Mouse (Mus musculus) embryonic facial prominence, embryonic 14.5 days (tissue): Measurements from ENCODE around the gene Acot7. TPM values are rescaled to one million over a fixed set of nuclear protein-coding genes. Genes with fewer than 3 reads are reported as not detected.

Source experiments
- ATAC-seq: fragments of 200-750 bp; cut with Nextera tagmentation; 2 replicates; pipeline ENCODE4 v1.8.0; 2017; ENCODE audit warnings: low read depth, moderate number of reproducible peaks, moderate TSS enrichment
- DNase-seq: peaks from one replicate; pipeline ENCODE4 v3.0.0-alpha.2; 2015; ENCODE audit warnings: low spot score
- H3K27ac ChIP-seq: fragments of 300-500 bp; sonication (generic); replicated peaks from 2 replicates; pipeline ENCODE4 v1.5.1; 2014; ENCODE audit warnings: low read depth, mild to moderate bottlenecking, low read length, moderate library complexity
- H3K27me3 ChIP-seq: fragments of 300-500 bp; sonication (generic); replicated peaks from 2 replicates; pipeline ENCODE4 v1.6.1; 2014; ENCODE audit warnings: low read length; ENCODE audit not compliant: control insufficient read depth, insufficient read depth
- H3K36me3 ChIP-seq: fragments of 300-500 bp; sonication (generic); 2 replicates; pipeline ENCODE4 v1.6.1; 2014; ENCODE audit warnings: low read length, mixed read lengths; ENCODE audit not compliant: control insufficient read depth, insufficient read depth
- H3K4me1 ChIP-seq: fragments of 300-500 bp; sonication (generic); 2 replicates; pipeline ENCODE4 v1.6.1; 2014; ENCODE audit warnings: antibody characterized with exemption, low read length; ENCODE audit not compliant: control insufficient read depth, insufficient read depth
- H3K4me2 ChIP-seq: fragments of 300-500 bp; sonication (generic); 2 replicates; pipeline ENCODE4 v1.6.1; 2014; ENCODE audit warnings: low read depth, mild to moderate bottlenecking, low read length, moderate library complexity, mixed read lengths
- H3K4me3 ChIP-seq: fragments of 300-500 bp; sonication (generic); 2 replicates; pipeline ENCODE4 v1.5.1; 2014; ENCODE audit warnings: low read depth, mild to moderate bottlenecking, low read length
- H3K9ac ChIP-seq: fragments of 300-500 bp; sonication (generic); 2 replicates; pipeline ENCODE4 v1.6.1; 2014; ENCODE audit warnings: low read depth, mild to moderate bottlenecking, low read length, moderate library complexity, mixed read lengths
- H3K9me3 ChIP-seq: fragments of 300-500 bp; sonication (generic); 2 replicates; pipeline ENCODE4 v1.6.1; 2016; ENCODE audit warnings: low read length; ENCODE audit not compliant: control insufficient read depth
- WGBS: fragments of 180-500 bp; shearing (Covaris S2); extraction: QIAGEN DNeasy Blood & Tissue Kit; methylation state at CpG from one replicate; pipeline ENCODE4 v1.1.7; 2014; 5-methylcytosine and 5-hydroxymethylcytosine counted together
- polyA plus RNA-seq: library from polyadenylated mRNA; unstranded; fragments of >200 nt; fragmentation: Nextera tagmentation; extraction: Ambion mirVana; gene quantifications from 2 replicates; pipeline ENCODE4 v1.2.1, GENCODE M21; 2014

The Acot7 gene
- polyA plus RNA-seq, 1 experiment from 2014 or later, result 71.8 TPM

DNA sequence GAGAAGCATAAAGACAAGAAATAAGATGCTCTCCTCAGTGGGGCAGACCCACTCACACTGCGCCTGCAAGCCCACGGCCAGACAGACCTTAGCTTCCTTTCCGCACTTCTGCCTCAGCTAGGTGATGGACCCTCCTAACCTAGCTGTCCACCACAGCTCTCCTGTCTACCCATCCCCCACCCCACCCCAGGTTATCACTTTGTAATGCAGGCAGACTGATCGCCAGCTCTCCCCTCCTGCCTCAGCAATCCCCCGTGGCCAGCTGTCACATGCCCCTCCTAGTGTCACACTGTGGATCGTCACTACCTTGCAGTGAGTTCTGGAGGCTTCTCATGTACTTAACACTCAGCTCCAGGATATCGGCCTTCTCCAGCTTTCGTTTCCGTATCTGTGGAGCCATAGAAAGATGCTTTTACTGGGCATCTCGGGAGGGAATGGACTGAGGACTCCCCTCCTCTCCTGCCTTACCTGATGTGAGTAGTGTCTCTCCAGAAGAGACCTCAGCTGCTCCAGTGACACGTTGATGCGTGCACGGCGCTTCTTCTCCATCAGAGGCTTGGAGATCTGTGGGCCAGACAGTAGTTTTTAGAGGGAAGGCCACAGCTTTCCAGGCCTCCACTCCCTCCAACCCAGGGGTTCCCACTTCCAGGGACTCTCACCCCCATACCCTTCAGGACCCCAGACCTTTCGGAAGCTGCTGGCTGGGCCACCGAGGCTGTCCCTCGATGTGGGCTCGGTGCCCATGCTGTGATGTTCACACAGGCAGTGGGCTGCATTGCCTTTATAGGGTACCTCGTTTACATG, 109.6 kb downstream of the Acot7 start:
- H3K36me3 ChIP-seq, result no peaks in the 10 kb centered on the region
- peaks cover 16% of the 10 kb centered on the region for H3K4me1 ChIP-seq
- H3K9me3 ChIP-seq, result no peaks in the 10 kb centered on the region
- no peak for ATAC-seq
- no peak for DNase-seq
- no peak overlapping the region for H3K4me2 ChIP-seq
- no peak overlapping the region for H3K4me3 ChIP-seq
- peaks cover 93% of the 10 kb centered on the region for H3K27me3 ChIP-seq
- no peak overlapping the region for H3K27ac ChIP-seq
- H3K9ac ChIP-seq, result no peak overlapping the region
- 15% methylated on average over 18 of the region's 19 CpGs for WGBS

DNA sequence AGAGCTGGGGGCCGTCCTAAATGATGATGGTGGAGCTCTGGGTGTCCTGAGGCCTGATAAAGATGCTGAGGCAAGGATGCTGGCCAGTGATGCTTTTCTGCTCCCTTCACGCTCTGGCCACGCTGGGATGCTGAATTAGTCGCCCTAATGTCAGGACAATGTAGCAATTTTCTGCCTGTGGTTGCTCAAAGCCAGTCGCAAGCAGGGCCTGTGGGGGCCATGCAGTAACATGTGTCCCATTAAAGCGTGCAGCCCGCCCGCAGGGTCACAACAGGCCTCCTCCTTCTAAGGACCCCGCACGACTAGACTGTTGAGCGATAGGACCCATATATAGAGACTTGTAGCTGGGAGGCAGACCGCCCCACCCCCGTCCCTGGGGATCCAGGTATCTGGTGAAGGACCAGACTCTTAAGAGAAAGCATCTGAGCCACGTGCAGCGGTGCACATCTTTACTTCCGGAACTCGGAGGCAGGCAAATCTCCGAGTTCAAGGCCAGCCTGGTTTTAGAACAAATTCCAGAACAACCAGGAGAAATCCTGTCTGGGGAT, 110.5 kb downstream of the Acot7 start:
- H3K27ac ChIP-seq, result no peak overlapping the region
- peaks cover 10% of the 10 kb centered on the region for H3K4me1 ChIP-seq
- no peak overlapping the region for H3K4me2 ChIP-seq
- DNase-seq (no peak), ATAC-seq (no peak)
- H3K9me3 ChIP-seq, result no peaks in the 10 kb centered on the region
- WGBS, result 33% methylated on average over 18 of the region's 18 CpGs
- H3K27me3 ChIP-seq, result peaks cover 93% of the 10 kb centered on the region
- no peaks in the 10 kb centered on the region for H3K36me3 ChIP-seq
- H3K9ac ChIP-seq, result no peak overlapping the region
- H3K4me3 ChIP-seq, result no peak overlapping the region

DNA sequence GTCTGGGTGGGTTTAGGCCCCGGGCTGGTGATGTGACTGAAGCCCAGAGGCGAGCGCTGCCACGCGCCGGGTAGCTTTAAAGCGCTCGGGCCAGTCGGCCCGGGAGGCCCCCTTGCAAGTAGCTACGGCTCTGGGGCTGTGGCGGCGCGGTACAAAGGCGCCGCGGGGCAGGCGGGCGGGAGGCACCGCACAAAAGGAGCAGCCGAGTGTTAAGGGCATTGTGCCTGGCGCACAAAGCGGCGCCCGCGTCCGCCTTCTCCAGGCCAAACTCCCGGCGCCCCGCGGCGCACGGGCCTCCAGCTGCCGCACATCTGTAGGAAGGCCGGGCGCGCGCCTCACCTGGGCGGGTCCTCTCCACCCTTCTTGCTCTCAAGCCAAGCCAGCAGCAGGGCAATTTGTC, 112.5 kb downstream of the Acot7 start:
- no peak for ATAC-seq
- Histone ChIP-seq H3K27ac (no peak overlapping the region), H3K9me3 (no peaks in the 10 kb centered on the region), H3K36me3 (no peaks in the 10 kb centered on the region), H3K27me3 (peaks cover 80% of the 10 kb centered on the region), H3K4me1 (peaks cover 10% of the 10 kb centered on the region), H3K9ac (peak overlapping the region; percentile 37; the same call in 1 of the 2 replicates), H3K4me2 (peak overlapping the region; percentile 54), H3K4me3 (peak overlapping the region; percentile 34)
- DNase-seq, result no peak
- 2% methylated on average over 14 of the region's 39 CpGs for WGBS

DNA sequence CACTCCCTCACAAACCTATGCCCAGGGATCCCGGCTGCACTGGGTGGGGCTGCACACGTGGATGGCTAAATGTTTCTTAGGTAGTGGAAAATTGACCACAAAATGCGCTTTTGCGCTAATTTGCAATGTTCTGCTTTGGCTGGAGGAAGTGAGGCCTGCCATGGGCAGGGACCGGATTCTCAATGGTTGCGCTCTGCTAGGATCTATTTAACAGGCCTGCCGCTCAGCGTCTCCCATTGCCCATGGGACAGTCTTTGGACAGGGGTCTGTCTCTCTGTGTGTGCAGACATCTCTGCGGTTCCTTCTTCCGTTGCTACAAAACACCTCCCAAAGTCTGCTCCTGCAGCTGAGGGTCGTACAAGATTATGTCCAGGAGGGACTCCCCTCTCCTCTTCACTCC, 113.1 kb downstream of the Acot7 start:
- WGBS, result 12% methylated on average over 11 of the region's 11 CpGs
- peak overlapping the region; percentile 54 for H3K4me2 ChIP-seq

DNA sequence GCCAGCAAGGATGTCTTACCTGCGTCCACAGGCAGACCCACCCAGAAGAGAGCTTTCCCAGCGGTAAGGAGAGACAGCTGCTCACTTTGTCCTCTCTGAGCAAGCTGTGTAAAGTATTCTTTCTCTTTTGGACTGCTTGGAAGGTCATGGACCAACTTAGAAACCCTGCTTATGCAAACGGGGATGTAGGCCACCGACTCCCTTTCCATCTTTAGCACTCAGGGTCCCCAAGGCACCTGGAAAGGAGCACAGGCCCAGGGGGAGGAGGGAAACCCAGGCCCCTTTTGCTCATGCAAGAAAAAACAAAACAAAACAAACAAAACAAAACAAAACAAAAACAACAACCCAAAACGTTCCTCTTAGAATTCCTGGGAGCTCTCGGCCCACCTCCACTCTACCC, 113.6 kb downstream of the Acot7 start, which contains the start of gene Hes3:
Hes3 (minus strand) TSS at position 101 of the 400 bp plus-strand sequence.
- Histone ChIP-seq H3K4me2 (peak within 1 kb of the TSS; percentile 54), H3K27me3 (peaks cover 68% of the 10 kb centered on the region), H3K4me1 (peaks cover 7% of the 10 kb centered on the region; the same call in 1 of the 2 replicates), H3K9ac (peak within 1 kb of the TSS; percentile 37; the same call in 1 of the 2 replicates), H3K9me3 (no peaks in the 10 kb centered on the region), H3K36me3 (no peaks in the 10 kb centered on the region), H3K27ac (no peak within 1 kb of the TSS), H3K4me3 (peak within 1 kb of the TSS; percentile 34)
- DNase-seq (no peak), ATAC-seq (no peak)
- 29% methylated on average over 6 of the region's 6 CpGs for WGBS

More for the DNA sequence above, 113.1 kb downstream of the Acot7 start:
- Histone ChIP-seq H3K9ac (no peak overlapping the region), H3K4me1 (peaks cover 9% of the 10 kb centered on the region), H3K36me3 (no peaks in the 10 kb centered on the region), H3K27ac (no peak overlapping the region), H3K4me3 (no peak overlapping the region; the same call in 1 of the 2 replicates), H3K27me3 (peaks cover 74% of the 10 kb centered on the region), H3K9me3 (no peaks in the 10 kb centered on the region)
- DNase-seq, result no peak
- ATAC-seq, result no peak

DNA sequence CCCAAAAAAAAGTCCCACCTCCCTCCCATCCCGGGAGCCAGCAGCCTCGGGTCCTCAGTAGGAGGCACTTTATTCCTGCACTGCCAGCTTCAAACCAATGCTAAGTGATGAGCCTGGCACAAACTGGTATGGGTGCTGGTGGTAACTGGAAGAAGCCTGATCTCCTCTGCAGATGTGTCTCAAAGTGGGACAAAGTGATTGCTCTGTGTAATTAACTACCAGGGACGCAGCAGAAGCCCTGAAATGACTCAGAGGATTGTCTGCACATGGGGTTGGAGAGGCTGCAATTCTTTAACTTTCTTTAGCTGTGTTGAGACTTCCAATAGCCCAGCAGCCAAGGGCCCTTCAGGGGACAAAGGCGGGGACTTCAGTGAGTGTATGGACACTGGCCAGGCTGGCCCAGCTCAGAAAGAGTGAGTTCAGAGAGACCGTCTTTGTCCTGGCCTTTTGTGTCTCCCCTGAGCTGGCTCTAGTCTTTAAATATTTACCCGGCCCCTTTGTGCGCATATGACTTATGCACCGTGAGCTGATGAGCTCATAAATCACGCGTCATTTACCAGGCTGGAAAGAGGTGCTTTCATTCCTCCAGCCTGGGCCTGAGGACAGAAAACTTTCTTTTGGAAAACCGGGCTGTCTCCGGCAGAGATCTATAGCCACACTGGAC, 114.3 kb downstream of the Acot7 start:
- Histone ChIP-seq H3K4me1 (peaks cover 7% of the 10 kb centered on the region; the same call in 1 of the 2 replicates), H3K9me3 (no peaks in the 10 kb centered on the region), H3K27ac (no peak overlapping the region), H3K27me3 (peaks cover 62% of the 10 kb centered on the region), H3K4me3 (no peak overlapping the region), H3K4me2 (no peak overlapping the region), H3K36me3 (no peaks in the 10 kb centered on the region), H3K9ac (no peak overlapping the region)
- DNase-seq (no peak), ATAC-seq (no peak)
- WGBS, result 26% methylated on average over 12 of the region's 12 CpGs

DNA sequence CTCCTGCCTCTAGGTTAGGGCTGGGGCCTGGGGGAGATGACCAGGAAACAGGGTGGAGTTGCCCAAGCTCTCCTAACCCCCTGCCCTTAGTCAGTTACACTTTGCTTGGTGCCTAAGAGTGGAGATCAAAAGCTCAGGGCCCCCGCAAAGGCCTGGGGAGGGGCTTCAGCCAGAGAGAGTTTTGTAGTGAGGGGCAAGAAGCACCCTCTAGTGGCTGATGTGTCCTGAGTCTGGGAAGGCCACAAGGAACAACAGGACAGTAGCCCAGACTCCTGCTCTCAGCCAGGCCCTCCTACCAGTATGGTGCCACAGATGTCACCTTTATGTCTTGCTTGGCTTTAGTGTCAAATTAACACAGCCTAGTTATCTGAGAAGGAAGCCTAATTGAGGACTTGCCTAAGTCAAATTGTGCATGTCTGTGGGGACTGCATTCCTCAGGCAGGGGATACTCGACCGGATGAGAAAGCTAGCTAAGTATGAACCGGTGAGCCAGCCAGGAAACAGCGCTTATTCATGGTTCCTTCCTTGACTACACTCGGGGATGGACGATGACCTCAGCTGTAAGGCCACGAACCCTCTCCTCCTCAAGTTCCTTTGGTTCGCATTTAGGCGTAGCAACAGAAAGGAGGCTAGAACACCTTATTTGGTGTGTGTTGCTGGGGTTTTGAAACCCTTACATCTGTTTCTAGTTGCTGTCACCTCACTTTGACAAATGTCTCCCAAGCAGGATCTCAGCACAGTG, 116.4 kb downstream of the Acot7 start:
- H3K4me2 ChIP-seq, result no peak overlapping the region
- DNase-seq, result no peak
- H3K27ac ChIP-seq, result no peak overlapping the region
- no peaks in the 10 kb centered on the region for H3K9me3 ChIP-seq
- no peak overlapping the region for H3K9ac ChIP-seq
- no peaks in the 10 kb centered on the region for H3K36me3 ChIP-seq
- H3K4me3 ChIP-seq, result no peak overlapping the region
- no peak for ATAC-seq
- WGBS, result 41% methylated on average over 10 of the region's 10 CpGs
- H3K4me1 ChIP-seq, result peaks cover 14% of the 10 kb centered on the region
- H3K27me3 ChIP-seq, result peaks cover 47% of the 10 kb centered on the region

DNA sequence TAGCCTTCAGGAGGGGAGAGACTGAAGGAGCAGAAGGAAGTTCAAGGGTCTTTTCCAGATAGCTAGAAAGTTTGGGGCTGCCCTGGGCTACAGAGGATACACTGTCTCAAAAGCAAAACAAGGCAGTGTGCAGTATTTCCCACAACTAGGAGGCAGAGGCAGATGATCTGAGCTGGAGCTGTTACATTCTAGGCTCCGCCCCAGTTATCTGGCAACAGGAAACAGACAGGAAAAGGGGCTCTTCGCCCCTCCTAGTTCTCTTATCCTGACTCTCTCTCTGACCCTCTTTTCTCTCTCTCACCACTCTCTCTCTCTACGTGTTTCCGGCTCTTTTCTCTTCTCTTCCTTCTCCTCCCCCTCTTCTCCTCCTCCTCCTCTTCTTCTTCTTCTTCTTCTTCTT, 118.0 kb downstream of the Acot7 start:
- Histone ChIP-seq H3K4me2 (no peak overlapping the region), H3K27ac (no peak overlapping the region), H3K36me3 (peaks cover 12% of the 10 kb centered on the region; the same call in 1 of the 2 replicates), H3K27me3 (peaks cover 32% of the 10 kb centered on the region), H3K9ac (no peak overlapping the region), H3K4me3 (no peak overlapping the region), H3K9me3 (no peaks in the 10 kb centered on the region), H3K4me1 (peaks cover 10% of the 10 kb centered on the region)
- ATAC-seq (no peak), DNase-seq (peak; percentile 43)
- WGBS, result 34% methylated on average over 4 of the region's 4 CpGs
